Mouse (Mus musculus) heart, postnatal 0 days (tissue): ENCODE data around the gene Paqr7.

ENCODE experiments used
- CTCF ChIP-seq: IDR thresholded peaks from 2 replicates; pipeline ENCODE4 v1.5.1; 2016; ENCODE audit warnings: antibody characterized with exemption, control low read depth, low read depth
- EP300 ChIP-seq: IDR thresholded peaks from 2 replicates; pipeline ENCODE4 v1.6.1; 2016; ENCODE audit warnings: antibody characterized with exemption, low read depth

DNA sequence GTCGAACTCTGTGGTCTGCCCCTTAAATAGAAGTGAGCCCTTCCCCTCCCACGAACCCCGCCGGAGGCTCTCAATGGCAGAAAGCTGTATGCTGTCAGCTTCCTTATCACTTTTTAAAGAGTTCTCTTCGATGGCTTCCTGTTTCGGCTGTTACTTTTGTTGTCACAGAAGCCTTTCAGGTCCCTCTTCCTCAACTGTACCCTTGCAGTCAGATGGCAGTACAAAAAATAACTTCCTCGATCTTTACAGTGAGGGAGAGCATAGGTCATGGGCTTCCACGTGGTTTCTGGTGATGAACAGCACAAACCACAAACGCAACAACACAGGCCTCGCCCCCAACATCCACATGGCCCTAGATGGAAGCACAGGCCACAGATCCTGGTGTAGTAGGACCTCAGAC lies 36.2 kb upstream of the Paqr7 start:
- TF ChIP-seq CTCF (no peak), EP300 (no peak)
